Mouse (Mus musculus) G1E (cell line): ENCODE data around the gene Itgb6. TPM values are rescaled to one million over a fixed set of nuclear protein-coding genes. Genes with fewer than 3 reads are reported as not detected.

Experiments
- ATAC-seq: 2 replicates; pipeline ENCODE4 v1.8.0; 2016; ENCODE audit warnings: mild to moderate bottlenecking; ENCODE audit not compliant: insufficient number of reproducible peaks, poor library complexity, low FRiP score, severe bottlenecking; ENCODE audit errors: extremely low read depth
- DNase-seq: peaks from one replicate; pipeline ENCODE4 v3.0.0; 2012; ENCODE audit warnings: low spot score
- H3K27me3 ChIP-seq: 2 replicates; pipeline ENCODE4 v1.6.1; 2012; ENCODE audit warnings: mild to moderate bottlenecking, low read length, inconsistent platforms; ENCODE audit not compliant: insufficient read depth
- H3K36me3 ChIP-seq: replicated peaks from 2 replicates; pipeline ENCODE3; 2012; ENCODE audit warnings: mild to moderate bottlenecking, inconsistent platforms
- H3K4me1 ChIP-seq: 2 replicates; pipeline ENCODE4 v1.6.1; 2012; ENCODE audit warnings: low read depth, low read length, inconsistent platforms, mixed read lengths; ENCODE audit not compliant: insufficient read depth
- H3K4me3 ChIP-seq: 2 replicates; pipeline ENCODE4 v1.5.1; 2012; ENCODE audit warnings: low read depth, mild to moderate bottlenecking, inconsistent platforms, low read length, moderate library complexity, mixed read lengths
- H3K9me3 ChIP-seq: replicated peaks from 2 replicates; pipeline ENCODE4 v1.6.1; 2012; ENCODE audit warnings: inconsistent platforms
- CTCF ChIP-seq: IDR thresholded peaks from 2 replicates; pipeline ENCODE4 v1.5.1; 2012; ENCODE audit warnings: low read depth, low read length, inconsistent platforms, mixed read lengths
- GATA1 ChIP-seq: IDR thresholded peaks from 2 replicates; pipeline ENCODE4 v1.6.1; 2012; ENCODE audit warnings: borderline replicate concordance, low read length, inconsistent platforms, mixed read lengths
- GATA2 ChIP-seq: IDR thresholded peaks from 2 replicates; pipeline ENCODE4 v1.6.1; 2012; ENCODE audit warnings: low read depth, low read length, inconsistent platforms, borderline replicate concordance
- POLR2AphosphoS5 ChIP-seq: IDR thresholded peaks from 2 replicates; pipeline ENCODE4 v1.6.1; 2012; ENCODE audit warnings: low read depth, low read length, inconsistent platforms; ENCODE audit not compliant: insufficient replicate concordance
- TAL1 ChIP-seq: conservative IDR thresholded peaks from 2 replicates; pipeline ENCODE4 v1.6.1; 2012; ENCODE audit warnings: low read depth, low read length, inconsistent platforms, mixed read lengths
- polyA plus RNA-seq: library from polyadenylated mRNA; stranded (reverse); fragments of >175 nt; gene quantifications from 2 replicates; pipeline ENCODE4 v1.2.3, GENCODE M21; 2012
- total RNA-seq, 2 experiments: library from RNA; stranded (forward) in 1 of 2; stranded (reverse) in 1 of 2; fragments of 200-1000 nt in 1 of 2; fragments of >200 nt in 1 of 2; fragmentation: Nextera tagmentation in 1 of 2; gene quantifications; 2 replicates each; pipeline ENCODE4 v1.2.3; 2014 to 2017

Gene Itgb6
- total and polyA plus RNA-seq, 3 experiments, result 0.38 TPM; not detected in 2

GRCm38 (mm10) chr2:60658992-60659391 lies 63.5 kb downstream of the Itgb6 start:
- no peaks in the 10 kb centered on the region for H3K27me3 ChIP-seq
- H3K4me3 ChIP-seq, result no peak overlapping the region
- TF ChIP-seq GATA2, result no peak
- no peak for TF ChIP-seq POLR2AphosphoS5
- TF ChIP-seq GATA1, result no peak
- no peak for TF ChIP-seq CTCF
- TF ChIP-seq TAL1, result no peak
- ATAC-seq (no peak), DNase-seq (no peak)
- no peaks in the 10 kb centered on the region for H3K9me3 ChIP-seq
- no peaks in the 10 kb centered on the region for H3K4me1 ChIP-seq
- H3K36me3 ChIP-seq, result no peaks in the 10 kb centered on the region

GRCm38 (mm10) chr2:60654828-60655227 lies 67.6 kb downstream of the Itgb6 start:
- no peak overlapping the region for H3K4me3 ChIP-seq
- H3K36me3 ChIP-seq, result no peaks in the 10 kb centered on the region
- H3K4me1 ChIP-seq, result no peaks in the 10 kb centered on the region
- no peak for TF ChIP-seq TAL1
- TF ChIP-seq CTCF, result no peak
- TF ChIP-seq GATA1, result no peak
- no peak for DNase-seq
- ATAC-seq, result no peak
- H3K27me3 ChIP-seq, result peaks cover 2% of the 10 kb centered on the region; the same call in 1 of the 2 replicates
- no peaks in the 10 kb centered on the region for H3K9me3 ChIP-seq

GRCm38 (mm10) chr2:60650155-60650554 lies 72.3 kb downstream of the Itgb6 start:
- no peak for TF ChIP-seq POLR2AphosphoS5
- no peak for TF ChIP-seq CTCF
- no peak for TF ChIP-seq GATA1
- TF ChIP-seq GATA2, result no peak
- no peak for TF ChIP-seq TAL1
- DNase-seq, result no peak
- Histone ChIP-seq H3K4me1 (no peaks in the 10 kb centered on the region), H3K4me3 (no peak overlapping the region), H3K9me3 (no peaks in the 10 kb centered on the region), H3K36me3 (no peaks in the 10 kb centered on the region), H3K27me3 (peaks cover 2% of the 10 kb centered on the region; the same call in 1 of the 2 replicates)
- ATAC-seq, result no peak

GRCm38 (mm10) chr2:60647650-60648049 lies 74.8 kb downstream of the Itgb6 start:
- Histone ChIP-seq H3K27me3 (no peaks in the 10 kb centered on the region; the same call in 1 of the 2 replicates), H3K36me3 (no peaks in the 10 kb centered on the region), H3K4me1 (no peaks in the 10 kb centered on the region), H3K9me3 (no peaks in the 10 kb centered on the region), H3K4me3 (no peak overlapping the region)
- TF ChIP-seq POLR2AphosphoS5, result no peak
- TF ChIP-seq GATA1, result no peak
- no peak for TF ChIP-seq CTCF
- TF ChIP-seq TAL1, result no peak
- TF ChIP-seq GATA2, result no peak
- DNase-seq (no peak), ATAC-seq (no peak)

GRCm38 (mm10) chr2:60646583-60646982 lies 75.9 kb downstream of the Itgb6 start:
- Histone ChIP-seq H3K9me3 (no peaks in the 10 kb centered on the region), H3K27me3 (no peaks in the 10 kb centered on the region; the same call in 1 of the 2 replicates), H3K4me1 (no peaks in the 10 kb centered on the region), H3K36me3 (no peaks in the 10 kb centered on the region), H3K4me3 (no peak overlapping the region)
- TF ChIP-seq GATA2 (no peak), POLR2AphosphoS5 (no peak), GATA1 (no peak), CTCF (no peak), TAL1 (no peak)
- DNase-seq (no peak), ATAC-seq (no peak)

GRCm38 (mm10) chr2:60643406-60643805 lies 79.0 kb downstream of the Itgb6 start:
- no peak overlapping the region for H3K4me3 ChIP-seq
- no peaks in the 10 kb centered on the region for H3K9me3 ChIP-seq
- ATAC-seq, result no peak
- no peaks in the 10 kb centered on the region for H3K27me3 ChIP-seq
- DNase-seq, result no peak
- TF ChIP-seq GATA2 (no peak), CTCF (no peak), POLR2AphosphoS5 (no peak), GATA1 (no peak), TAL1 (no peak)
- no peaks in the 10 kb centered on the region for H3K4me1 ChIP-seq
- no peaks in the 10 kb centered on the region for H3K36me3 ChIP-seq

GRCm38 (mm10) chr2:60642606-60643005 lies 79.8 kb downstream of the Itgb6 start:
- DNase-seq (no peak), ATAC-seq (no peak)
- H3K9me3 ChIP-seq, result no peaks in the 10 kb centered on the region
- H3K4me1 ChIP-seq, result no peaks in the 10 kb centered on the region
- H3K4me3 ChIP-seq, result no peak overlapping the region
- no peak for TF ChIP-seq CTCF
- TF ChIP-seq TAL1, result no peak
- no peak for TF ChIP-seq POLR2AphosphoS5
- no peak for TF ChIP-seq GATA1
- H3K27me3 ChIP-seq, result no peaks in the 10 kb centered on the region
- no peaks in the 10 kb centered on the region for H3K36me3 ChIP-seq
